Mouse (Mus musculus): ENCODE data around the gene Krt84. TPM values are rescaled to one million over a fixed set of nuclear protein-coding genes. Genes with fewer than 3 reads are reported as not detected.
A peak's percentile ranks its signal among the peaks of the same experiment; 100 is the strongest.
"Not testable (repeated sequence)": the region's sequence is repeated elsewhere in the genome, so short reads cannot be mapped to it uniquely, and the experiment has no call there.

The Krt84 gene
- polyA plus RNA-seq, 1 experiment: 2.9 TPM

DNA sequence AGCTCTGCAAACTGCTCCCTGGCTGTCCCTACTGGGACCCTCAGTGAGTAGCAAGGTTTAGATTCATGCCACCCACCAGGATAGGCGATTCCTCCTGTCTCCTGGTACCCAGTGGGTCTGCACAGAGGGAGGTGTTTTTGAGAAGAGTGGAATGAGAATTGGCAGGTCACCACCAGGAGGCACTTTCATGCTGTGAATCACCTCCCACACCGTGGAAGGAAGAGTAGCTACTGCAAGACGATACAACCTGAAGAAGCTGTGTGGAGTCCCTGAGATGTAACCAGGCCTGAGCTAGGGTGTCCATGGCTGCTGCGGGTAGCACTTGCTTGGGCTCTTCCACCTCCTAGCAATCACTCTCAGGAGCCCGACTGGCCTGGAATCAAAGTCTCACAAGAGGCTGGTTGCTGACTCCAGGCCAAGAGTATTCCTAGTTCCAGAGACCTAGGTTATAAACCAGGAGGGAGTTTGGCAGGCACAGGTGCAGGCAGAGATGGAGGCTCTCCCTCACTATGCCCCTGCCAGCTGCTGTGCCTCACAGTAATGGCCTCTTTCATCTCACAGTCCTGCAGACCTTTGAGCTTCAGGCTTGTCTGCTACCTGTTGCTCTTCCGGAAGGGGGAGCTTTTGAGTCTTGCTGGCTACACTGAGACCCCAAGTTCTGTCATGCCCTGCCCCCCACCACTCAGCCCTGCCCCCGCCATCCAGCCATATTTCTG, 5.4 kb upstream of the Krt84 start:
- Histone ChIP-seq H3K27ac (ENCODE audit: control insufficient read depth, insufficient read depth, low read length) (no peak overlapping the region), H3K27me3 (ENCODE audit: control insufficient read depth, insufficient read depth, low read length) (no peaks in the 10 kb centered on the region), H3K4me1 (replicated peaks; ENCODE audit: control insufficient read depth, insufficient read depth, low read length) (no peaks in the 10 kb centered on the region), H3K36me3 (ENCODE audit: control insufficient read depth, insufficient read depth, low read length) (no peaks in the 10 kb centered on the region), H3K4me3 (ENCODE audit: control insufficient read depth, insufficient read depth, low read length) (no peak overlapping the region)
- no peak for TF ChIP-seq CTCF (IDR thresholded peaks at IDR 0.05; ENCODE audit: borderline replicate concordance, control insufficient read depth, extremely low read depth, insufficient read depth, low read length, poor library complexity)
- TF ChIP-seq POLR2A (IDR thresholded peaks at IDR 0.05; ENCODE audit: control insufficient read depth, extremely low read depth, insufficient read depth, low read length, poor library complexity): no peak
- DNase-seq: no peak
- WGBS: 46% methylated on average over 7 of the region's 7 CpGs

DNA sequence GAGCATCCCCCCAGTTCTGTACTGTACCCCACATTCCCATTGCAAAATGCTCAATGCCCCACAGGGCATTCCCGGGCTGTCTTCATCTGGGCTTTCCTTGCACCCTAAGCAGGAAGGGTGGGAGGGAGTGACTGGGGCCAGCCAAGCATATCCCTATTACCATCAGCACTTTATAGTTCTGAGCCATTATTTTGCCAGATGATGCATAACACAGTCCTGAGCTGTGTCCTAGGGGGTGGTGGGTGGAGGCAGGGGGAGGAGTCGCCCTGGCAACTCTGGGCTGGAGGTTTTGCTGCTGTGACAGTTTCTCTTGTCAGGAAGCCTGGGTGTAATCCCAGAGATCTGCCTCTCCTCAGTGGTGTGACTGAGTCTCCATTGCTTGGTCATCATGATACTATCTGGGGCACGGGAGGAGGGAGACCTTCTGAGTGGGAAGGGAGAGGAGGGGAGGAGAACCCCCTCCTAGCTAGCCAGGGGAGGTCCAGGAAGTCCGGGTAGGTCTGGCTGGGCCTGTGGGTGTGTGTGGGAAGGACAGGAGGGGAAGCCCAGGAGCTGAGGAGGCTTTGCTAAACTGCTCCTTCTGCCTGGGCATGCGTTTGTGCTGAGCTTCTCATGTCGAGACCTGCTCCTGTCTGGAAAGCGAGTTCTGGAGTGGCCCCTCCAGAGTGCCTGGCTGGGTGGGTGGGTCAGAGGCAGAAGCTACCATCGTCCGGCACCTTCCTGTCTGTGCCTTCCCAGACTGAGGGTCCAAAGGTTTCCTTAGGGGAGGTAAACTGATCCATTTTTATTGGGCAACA, 3.6 kb upstream of the Krt84 start:
- no peak for DNase-seq
- Histone ChIP-seq H3K4me1 (replicated peaks; ENCODE audit: control insufficient read depth, insufficient read depth, low read length) (no peaks in the 10 kb centered on the region), H3K27me3 (ENCODE audit: control insufficient read depth, insufficient read depth, low read length) (no peaks in the 10 kb centered on the region), H3K27ac (ENCODE audit: control insufficient read depth, insufficient read depth, low read length) (no peak overlapping the region), H3K4me3 (ENCODE audit: control insufficient read depth, insufficient read depth, low read length) (no peak overlapping the region), H3K36me3 (ENCODE audit: control insufficient read depth, insufficient read depth, low read length) (no peaks in the 10 kb centered on the region)
- WGBS: 46% methylated on average over 9 of the region's 9 CpGs
- TF ChIP-seq CTCF (IDR thresholded peaks at IDR 0.05; ENCODE audit: borderline replicate concordance, control insufficient read depth, extremely low read depth, insufficient read depth, low read length, poor library complexity) (no peak), POLR2A (IDR thresholded peaks at IDR 0.05; ENCODE audit: control insufficient read depth, extremely low read depth, insufficient read depth, low read length, poor library complexity) (no peak)

DNA sequence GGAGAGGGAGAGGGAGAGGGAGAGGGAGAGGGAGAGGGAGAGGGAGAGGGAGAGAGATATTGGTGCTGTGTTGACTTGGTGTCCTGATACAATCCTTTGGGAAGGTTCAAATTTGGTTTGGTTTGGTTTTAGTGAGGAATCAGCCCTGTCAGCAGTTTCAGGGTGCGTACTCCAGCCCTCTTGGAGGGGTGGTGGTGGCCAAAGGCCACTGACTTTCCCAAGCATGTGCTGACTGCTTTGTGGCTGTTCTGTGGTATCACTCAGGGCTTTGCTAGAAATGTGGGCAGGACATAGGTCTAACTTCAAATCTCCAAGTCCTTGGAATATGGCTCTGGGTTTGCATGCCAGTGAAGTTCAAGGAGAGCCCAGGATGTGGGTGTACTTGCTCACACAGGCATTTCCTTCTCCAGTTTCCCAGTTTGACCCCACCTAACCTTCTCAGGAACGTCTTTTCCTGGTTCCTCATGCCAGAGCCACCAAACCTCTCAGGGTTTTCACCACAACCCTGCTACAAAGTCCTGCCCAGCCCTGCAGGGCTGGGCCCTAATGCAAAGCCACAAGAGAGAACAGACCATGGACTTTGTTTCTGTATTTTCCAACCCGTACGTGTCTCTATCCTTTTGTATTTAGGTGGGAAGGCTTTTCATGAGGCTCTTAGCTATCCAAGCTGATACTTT, 9.9 kb downstream of the Krt84 start:
- no peak for DNase-seq

DNA sequence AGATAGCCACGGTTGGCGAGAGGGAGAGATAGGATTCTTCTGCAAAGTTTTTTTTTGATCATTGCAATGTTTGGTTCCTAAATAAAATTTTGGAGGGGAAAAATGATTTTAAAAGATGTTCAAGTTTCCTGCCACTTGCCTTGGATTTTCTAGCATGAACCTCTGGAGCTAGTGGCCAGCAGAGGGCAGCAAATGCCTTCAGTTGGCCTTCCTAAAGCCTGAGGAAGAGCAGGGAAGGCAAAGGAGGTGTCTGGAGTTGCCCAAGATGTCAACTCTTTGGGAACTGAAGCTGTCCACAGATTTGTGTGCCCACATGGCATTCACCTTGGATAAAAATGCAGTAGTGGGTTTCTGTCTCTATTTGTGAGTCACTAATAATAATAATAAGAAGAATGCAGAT, 12.8 kb downstream of the Krt84 start:
- Histone ChIP-seq H3K4me1 (replicated peaks; ENCODE audit: control insufficient read depth, insufficient read depth, low read length) (no peaks in the 10 kb centered on the region), H3K27ac (ENCODE audit: control insufficient read depth, insufficient read depth, low read length) (no peak overlapping the region)
- WGBS: 28% methylated on average over 2 of the region's 2 CpGs

More for the DNA sequence above, 9.9 kb downstream of the Krt84 start:
- Histone ChIP-seq H3K36me3 (ENCODE audit: control insufficient read depth, insufficient read depth, low read length) (no peaks in the 10 kb centered on the region), H3K27me3 (ENCODE audit: control insufficient read depth, insufficient read depth, low read length) (no peaks in the 10 kb centered on the region), H3K4me1 (replicated peaks; ENCODE audit: control insufficient read depth, insufficient read depth, low read length) (no peaks in the 10 kb centered on the region), H3K27ac (ENCODE audit: control insufficient read depth, insufficient read depth, low read length) (no peak overlapping the region), H3K4me3 (ENCODE audit: control insufficient read depth, insufficient read depth, low read length) (no peak overlapping the region)
- 52% methylated on average over 4 of the region's 4 CpGs for WGBS
- TF ChIP-seq CTCF (IDR thresholded peaks at IDR 0.05; ENCODE audit: borderline replicate concordance, control insufficient read depth, extremely low read depth, insufficient read depth, low read length, poor library complexity) (no peak), POLR2A (IDR thresholded peaks at IDR 0.05; ENCODE audit: control insufficient read depth, extremely low read depth, insufficient read depth, low read length, poor library complexity) (no peak)

DNA sequence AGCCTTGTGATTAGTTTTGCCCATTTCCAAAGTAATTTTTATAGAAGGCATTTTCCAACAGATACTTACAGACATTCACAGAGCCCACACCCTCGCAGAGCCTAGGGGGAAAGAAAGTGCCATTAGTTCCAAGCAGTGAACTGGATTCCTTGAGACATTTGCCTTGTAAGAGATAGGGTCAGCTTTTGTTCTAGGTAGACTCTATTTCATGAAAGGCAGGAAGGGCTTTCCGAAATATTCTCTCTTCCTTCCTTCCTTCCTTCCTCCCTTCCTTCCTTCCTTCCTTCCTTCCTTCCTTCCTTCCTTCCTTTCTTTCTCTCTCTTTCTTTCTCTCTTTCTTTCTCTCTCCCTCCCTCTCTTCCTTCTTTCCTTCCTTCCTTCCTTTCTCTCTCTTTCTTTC, 15.5 kb downstream of the Krt84 start, which contains the start of gene Gm49425:
Gene Gm49425 (minus strand): TSS at position 101 of the 400 bp plus-strand sequence.
- WGBS: 76% methylated on average over 2 of the region's 2 CpGs
- H3K27me3 ChIP-seq (ENCODE audit: control insufficient read depth, insufficient read depth, low read length); DNase-seq; H3K27ac ChIP-seq (ENCODE audit: control insufficient read depth, insufficient read depth, low read length); H3K36me3 ChIP-seq (ENCODE audit: control insufficient read depth, insufficient read depth, low read length); H3K4me3 ChIP-seq (ENCODE audit: control insufficient read depth, insufficient read depth, low read length); H3K4me1 ChIP-seq (replicated peaks; ENCODE audit: control insufficient read depth, insufficient read depth, low read length): not testable (repeated sequence)

More for the DNA sequence above, 12.8 kb downstream of the Krt84 start:
- Histone ChIP-seq H3K4me3 (ENCODE audit: control insufficient read depth, insufficient read depth, low read length) (no peak overlapping the region), H3K36me3 (ENCODE audit: control insufficient read depth, insufficient read depth, low read length) (no peaks in the 10 kb centered on the region), H3K27me3 (ENCODE audit: control insufficient read depth, insufficient read depth, low read length) (no peaks in the 10 kb centered on the region)
- no peak for TF ChIP-seq POLR2A (IDR thresholded peaks at IDR 0.05; ENCODE audit: control insufficient read depth, extremely low read depth, insufficient read depth, low read length, poor library complexity)
- no peak for TF ChIP-seq CTCF (IDR thresholded peaks at IDR 0.05; ENCODE audit: borderline replicate concordance, control insufficient read depth, extremely low read depth, insufficient read depth, low read length, poor library complexity)
- peak; percentile 47 for DNase-seq

DNA sequence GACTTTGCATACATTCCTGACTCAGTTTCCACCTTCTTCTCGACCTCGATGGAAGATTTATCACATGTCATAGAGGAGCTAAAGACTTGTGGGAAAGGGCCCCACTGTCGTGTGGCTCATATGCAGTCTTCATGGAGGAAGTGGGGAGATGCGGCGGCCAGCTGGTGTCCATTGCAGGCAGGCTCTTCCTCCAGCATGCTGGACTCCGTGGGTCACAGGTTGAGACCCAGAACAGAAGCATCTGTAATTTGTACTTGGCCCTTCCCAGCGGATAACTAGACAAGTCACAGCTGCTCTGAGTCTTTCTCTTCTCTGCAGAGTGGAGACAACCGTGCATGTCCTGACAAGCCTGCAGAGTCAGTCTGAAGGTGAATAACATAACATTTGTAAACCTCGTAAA, 24.4 kb downstream of the Krt84 start:
- H3K27me3 ChIP-seq (ENCODE audit: control insufficient read depth, insufficient read depth, low read length): no peaks in the 10 kb centered on the region
- H3K4me3 ChIP-seq (ENCODE audit: control insufficient read depth, insufficient read depth, low read length): no peak overlapping the region
- WGBS: 73% methylated on average over 9 of the region's 9 CpGs
- H3K36me3 ChIP-seq (ENCODE audit: control insufficient read depth, insufficient read depth, low read length): no peaks in the 10 kb centered on the region
- no peak for DNase-seq
- no peak overlapping the region for H3K27ac ChIP-seq (ENCODE audit: control insufficient read depth, insufficient read depth, low read length)
- TF ChIP-seq CTCF (IDR thresholded peaks at IDR 0.05; ENCODE audit: borderline replicate concordance, control insufficient read depth, extremely low read depth, insufficient read depth, low read length, poor library complexity) (no peak), POLR2A (IDR thresholded peaks at IDR 0.05; ENCODE audit: control insufficient read depth, extremely low read depth, insufficient read depth, low read length, poor library complexity) (no peak)
- H3K4me1 ChIP-seq (replicated peaks; ENCODE audit: control insufficient read depth, insufficient read depth, low read length): no peaks in the 10 kb centered on the region

Data from thymus, adult 2 months (tissue).